Mouse (Mus musculus) cerebellum, adult 2 months (tissue): ENCODE data around the gene Sh3pxd2a.

Source experiments
- CTCF ChIP-seq: fragments of 200-500 bp; IDR thresholded peaks from 2 replicates; pipeline ENCODE4 v1.5.1; 2011; ENCODE audit warnings: low read depth, mild to moderate bottlenecking, control low read depth, low read length, moderate library complexity, borderline replicate concordance; ENCODE audit not compliant: insufficient read depth
- POLR2A ChIP-seq: fragments of 200-500 bp; IDR thresholded peaks from 2 replicates; pipeline ENCODE4 v1.6.1; 2011; ENCODE audit warnings: low read length, control low read depth, borderline replicate concordance; ENCODE audit not compliant: insufficient read depth

DNA sequence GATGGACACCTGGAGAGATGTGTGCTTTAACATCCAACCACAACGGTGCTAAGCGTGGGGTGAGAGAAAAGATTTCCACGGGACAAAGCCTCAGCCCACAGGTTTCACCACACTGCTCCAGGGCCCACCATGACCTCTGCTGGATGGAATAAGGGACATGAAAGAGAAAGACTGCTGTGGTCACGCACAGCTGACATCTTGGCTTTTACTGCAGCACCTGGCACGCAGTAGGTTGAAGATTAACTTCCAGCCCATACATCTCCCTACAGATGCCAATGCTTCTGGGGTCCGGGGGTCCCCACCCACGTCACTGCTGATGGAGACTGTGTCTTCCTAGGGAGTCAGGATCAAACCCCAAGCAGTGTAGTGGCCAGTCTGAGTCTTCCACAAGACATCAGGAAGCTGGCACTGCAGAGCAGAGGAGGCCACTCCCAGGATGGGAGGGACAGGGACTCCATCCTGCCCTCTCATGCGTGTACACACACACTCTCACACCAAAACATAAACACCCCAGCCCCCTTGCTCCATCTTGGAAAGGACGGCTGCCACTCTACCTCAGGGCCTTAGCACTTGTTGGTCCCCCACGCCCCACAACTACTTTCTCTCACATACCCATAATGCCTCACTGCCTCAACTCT lies 12.6 kb downstream of the Sh3pxd2a start:
- TF ChIP-seq POLR2A (no peak), CTCF (no peak)
